Mouse (Mus musculus) heart, postnatal 0 days (tissue): ENCODE data around the gene Asphd2.

Experiments used
- CTCF ChIP-seq: IDR thresholded peaks from 2 replicates; pipeline ENCODE4 v1.5.1; 2016; ENCODE audit warnings: antibody characterized with exemption, control low read depth, low read depth
- EP300 ChIP-seq: IDR thresholded peaks from 2 replicates; pipeline ENCODE4 v1.6.1; 2016; ENCODE audit warnings: antibody characterized with exemption, low read depth

- TF ChIP-seq CTCF (no peak), EP300 (no peak)
Measured at GRCm38 (mm10) chr5:112391676-112392323, 2.9 kb downstream of the Asphd2 start.
